Mouse (Mus musculus) left cerebral cortex, adult 9 months (tissue): ENCODE measurements around the gene Ap2a2.
"Not testable (repeated sequence)": the region's sequence is repeated elsewhere in the genome, so short reads cannot be mapped to it uniquely, and the experiment has no call there.

Experiments used
- DNase-seq, 2 experiments: peaks; one replicate each; pipeline ENCODE4 v3.0.0; 2022; ENCODE audit warnings: low spot score in 2 of 2

Gene Ap2a2

DNA sequence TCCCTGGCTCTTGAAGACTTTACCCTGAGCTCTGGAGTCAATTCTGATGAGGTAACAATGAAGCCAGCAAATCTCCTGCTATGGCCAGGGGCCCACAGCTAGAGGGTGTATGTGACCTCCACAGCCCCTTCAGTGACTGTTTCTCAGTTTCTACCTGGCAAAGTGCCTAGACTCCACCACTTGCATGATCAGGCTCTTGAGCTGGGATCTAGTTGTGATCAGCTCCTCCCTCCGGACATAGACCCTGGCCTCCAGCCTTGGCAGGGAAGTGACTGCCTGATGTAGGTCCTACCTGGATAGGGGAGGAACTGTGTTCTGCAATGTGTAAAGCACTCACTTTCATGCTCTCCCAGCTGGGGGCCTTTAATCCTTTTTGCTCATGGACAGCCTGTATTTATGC, 98.4 kb downstream of the Ap2a2 start:
- no peak for DNase-seq

DNA sequence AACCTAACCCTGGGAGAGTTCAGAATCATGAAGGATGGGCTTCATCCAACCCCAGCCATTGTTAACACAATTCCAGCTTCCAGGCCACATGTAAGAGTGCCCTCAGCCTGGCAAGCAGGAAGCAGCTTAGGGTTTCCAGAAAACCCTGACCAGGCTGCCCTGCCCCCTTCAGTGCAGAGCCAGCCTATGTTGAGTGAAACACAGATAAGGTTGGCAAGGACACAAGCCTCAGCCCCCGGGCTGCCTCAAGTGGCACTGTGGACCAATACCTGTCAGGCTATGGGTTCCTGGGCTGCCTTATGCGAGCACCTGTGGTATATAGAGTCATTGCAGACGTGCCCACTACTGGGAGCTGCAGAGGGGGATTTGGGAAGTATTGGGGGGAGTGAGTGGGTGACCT, 99.5 kb downstream of the Ap2a2 start:
- DNase-seq, result no peak

DNA sequence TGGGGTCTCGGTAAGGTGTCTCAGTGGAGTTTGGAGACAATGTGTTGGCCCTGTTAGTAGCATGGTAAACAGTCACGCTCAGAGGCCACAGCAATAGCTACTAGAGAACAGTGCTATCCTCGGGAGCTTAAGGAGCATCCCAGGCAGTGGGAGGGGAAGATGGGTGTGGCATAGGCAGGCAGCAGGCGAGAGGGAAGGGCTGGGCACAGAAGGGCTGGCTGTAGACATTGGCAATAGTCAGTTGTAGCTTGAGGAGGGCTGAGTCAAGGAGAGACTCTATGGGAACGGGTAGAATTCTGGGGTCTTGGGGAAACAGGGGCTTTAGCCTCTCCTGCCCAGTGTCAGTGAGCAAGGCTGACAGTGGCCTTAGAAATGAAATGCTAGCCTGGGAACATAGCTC, 100.2 kb downstream of the Ap2a2 start:
- no peak for DNase-seq

DNA sequence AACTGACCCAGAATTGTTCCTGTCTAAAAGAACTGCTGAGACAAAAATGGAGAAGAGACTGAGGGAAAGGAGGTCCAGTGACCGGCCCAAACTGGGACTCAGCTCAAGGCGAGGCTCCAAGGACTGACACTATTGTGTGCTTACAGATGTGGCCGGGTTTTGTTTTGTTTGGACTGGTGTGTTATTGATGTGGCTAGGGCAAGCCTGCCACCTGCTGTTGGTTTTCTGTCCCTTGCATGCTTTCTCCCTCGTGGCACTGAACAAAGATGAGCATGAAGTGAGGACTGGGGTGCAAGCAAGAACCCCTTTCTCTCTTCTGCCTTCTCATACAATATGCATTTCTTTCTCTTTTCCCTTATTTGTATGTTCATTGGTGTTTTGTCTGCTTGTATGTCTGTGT, 104.2 kb downstream of the Ap2a2 start:
- DNase-seq, result peak in 1 of 2 experiments; percentile 67

DNA sequence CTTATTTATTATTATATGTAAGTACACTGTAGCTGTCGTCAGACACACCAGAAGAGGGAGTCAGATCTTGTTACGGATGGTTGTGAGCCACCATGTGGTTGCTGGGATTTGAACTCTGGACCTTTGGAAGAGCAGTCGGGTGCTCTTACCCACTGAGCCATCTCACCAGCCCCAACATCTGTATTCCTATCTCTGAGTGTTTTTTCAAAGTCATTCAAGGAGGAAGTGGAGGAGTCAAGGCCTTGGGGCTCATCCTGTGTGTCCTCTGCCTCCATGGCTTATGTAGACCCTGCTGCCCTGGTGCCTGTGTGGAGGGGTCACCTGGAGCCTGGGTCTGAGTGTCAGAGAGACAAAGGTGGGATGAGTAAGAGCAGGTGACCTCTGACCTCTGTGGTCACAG, 107.1 kb downstream of the Ap2a2 start:
- DNase-seq, result not testable (repeated sequence)

DNA sequence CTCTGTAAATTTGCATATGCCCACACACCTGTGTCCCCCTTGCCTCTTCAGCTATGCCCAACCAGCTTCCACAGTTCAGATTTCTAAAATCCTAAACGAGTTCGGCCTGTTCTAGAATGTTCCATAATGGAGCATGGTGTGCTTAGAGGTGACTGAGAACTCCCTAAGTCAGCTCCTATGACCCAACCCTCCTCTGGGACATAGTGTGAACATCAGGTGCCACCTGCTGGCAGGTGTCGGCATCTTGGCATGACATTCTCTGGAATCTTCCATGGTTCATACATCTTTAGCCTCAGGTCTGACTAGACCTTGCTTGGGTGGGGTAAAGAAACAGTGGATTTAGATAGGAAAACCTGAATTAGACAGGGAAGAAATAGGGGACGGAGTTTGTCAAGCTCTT, 109.0 kb downstream of the Ap2a2 start:
- DNase-seq, result no peak

DNA sequence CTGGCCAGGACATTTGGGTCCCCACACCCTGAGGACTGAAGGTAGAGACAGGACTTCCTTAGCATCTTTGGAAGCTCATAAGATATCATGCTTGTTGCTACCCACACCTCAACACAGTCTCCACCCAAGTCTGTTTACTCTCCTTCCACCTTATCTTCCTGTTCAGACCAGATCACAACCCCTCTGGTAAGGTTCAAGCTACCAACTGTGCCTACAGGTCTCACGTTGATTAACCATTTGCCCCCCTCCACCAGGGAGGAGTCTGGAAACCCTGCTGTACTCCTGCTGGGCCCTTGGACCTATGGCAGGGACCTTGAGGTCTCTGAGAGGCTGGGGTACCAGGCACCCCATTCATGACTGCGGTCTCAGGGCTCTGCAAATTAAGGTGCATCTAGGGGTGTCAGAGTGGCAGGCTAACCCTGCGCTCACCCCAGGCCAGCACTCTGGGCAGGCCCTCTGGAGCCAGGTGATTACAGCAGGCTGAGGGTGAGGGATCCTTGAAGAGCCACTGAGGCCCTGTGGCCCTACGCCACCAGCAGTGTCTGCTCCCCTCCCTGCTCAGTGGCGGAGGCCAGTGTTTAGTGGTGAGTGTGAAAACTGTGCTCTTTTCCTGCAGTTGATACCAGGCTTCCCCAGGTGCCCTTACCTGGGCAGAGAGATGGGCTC, 109.8 kb downstream of the Ap2a2 start:
- DNase-seq, result no peak

DNA sequence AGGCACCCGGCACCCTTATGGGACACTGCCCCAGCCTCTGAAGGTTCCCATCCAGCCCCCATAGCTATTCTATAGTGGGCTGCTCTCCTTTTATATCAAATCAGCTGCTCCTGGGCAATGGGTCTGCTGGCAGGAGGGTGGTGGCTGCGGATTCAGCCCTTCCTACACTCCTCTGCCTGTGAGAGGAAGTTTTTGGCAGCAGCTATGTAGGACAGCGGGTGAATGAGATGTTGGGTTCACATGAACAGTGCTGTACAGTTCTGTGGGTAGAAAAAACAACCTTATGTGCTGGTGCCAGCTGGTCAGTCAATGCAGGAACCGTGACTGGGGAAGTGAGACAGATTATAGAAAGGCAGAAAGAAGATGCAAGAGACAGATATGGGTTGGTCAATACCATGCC, 116.9 kb downstream of the Ap2a2 start:
- no peak for DNase-seq
